Mouse (Mus musculus) liver, embryonic 14.5 days (tissue): Measurements from ENCODE around the gene Slc9a8. TPM values are rescaled to one million over a fixed set of nuclear protein-coding genes. Genes with fewer than 3 reads are reported as not detected.
"Not testable (repeated sequence)": the region's sequence is repeated elsewhere in the genome, so short reads cannot be mapped to it uniquely, and the experiment has no call there.

ENCODE experiments used
- ATAC-seq: fragments of 200-750 bp; cut with Nextera tagmentation; 2 replicates; pipeline ENCODE4 v1.8.0; 2017; ENCODE audit warnings: moderate number of reproducible peaks, mild to moderate bottlenecking, moderate library complexity; ENCODE audit not compliant: insufficient read depth
- DNase-seq, 3 experiments: peaks; one replicate each; pipeline ENCODE4 v3.0.0-alpha.2; 2012 to 2013; ENCODE audit warnings: low read depth in 3 of 3, low spot score in 3 of 3
- H3K27ac ChIP-seq: fragments of 300-500 bp; sonication (generic); 2 replicates; pipeline ENCODE4 v1.5.1; 2014; ENCODE audit warnings: moderate library complexity, mild to moderate bottlenecking, control low read depth, inconsistent platforms
- H3K27me3 ChIP-seq: fragments of 300-500 bp; sonication (generic); 2 replicates; pipeline ENCODE4 v1.6.1; 2014; ENCODE audit warnings: mild to moderate bottlenecking, low read length, moderate library complexity; ENCODE audit not compliant: control insufficient read depth, insufficient read depth
- H3K36me3 ChIP-seq: fragments of 300-500 bp; sonication (generic); replicated peaks from 2 replicates; pipeline ENCODE4 v1.6.1; 2014; ENCODE audit warnings: low read depth; ENCODE audit not compliant: control insufficient read depth, insufficient read depth
- H3K4me1 ChIP-seq, 2 experiments: fragments of 200-500 bp in 1 of 2; fragments of 300-500 bp in 1 of 2; sonication (generic) in 1 of 2; replicated peaks; 2 replicates each; pipeline ENCODE4 v1.6.1; 2012 to 2014; ENCODE audit warnings: antibody characterized with exemption in 1 of 2, inconsistent platforms in 1 of 2, low read length in 1 of 2; ENCODE audit not compliant: control insufficient read depth in 2 of 2, insufficient read depth in 2 of 2
- H3K4me2 ChIP-seq: fragments of 300-500 bp; sonication (generic); 2 replicates; pipeline ENCODE4 v1.6.1; 2014; ENCODE audit warnings: low read depth, mild to moderate bottlenecking, control low read depth, moderate library complexity
- H3K4me3 ChIP-seq, 2 experiments: fragments of 200-500 bp in 1 of 2; fragments of 300-500 bp in 1 of 2; sonication (generic) in 1 of 2; 2 replicates each; pipeline ENCODE4 v1.5.1; 2012 to 2014; ENCODE audit warnings: low read depth in 2 of 2, low read length in 2 of 2, mild to moderate bottlenecking in 2 of 2, control low read depth in 1 of 2, inconsistent platforms in 1 of 2, moderate library complexity in 1 of 2; ENCODE audit not compliant: insufficient read depth in 1 of 2
- H3K9ac ChIP-seq: fragments of 300-500 bp; sonication (generic); replicated peaks from 2 replicates; pipeline ENCODE4 v1.6.1; 2014; ENCODE audit warnings: mild to moderate bottlenecking, control low read depth, moderate library complexity
- H3K9me3 ChIP-seq: fragments of 300-500 bp; sonication (generic); 2 replicates; pipeline ENCODE4 v1.6.1; 2016; ENCODE audit warnings: low read length, mixed read lengths; ENCODE audit not compliant: control insufficient read depth
- CTCF ChIP-seq: IDR thresholded peaks from 2 replicates; pipeline ENCODE4 v1.5.1; 2016; ENCODE audit warnings: antibody characterized with exemption, low read depth, control low read depth
- EP300 ChIP-seq: IDR thresholded peaks from 2 replicates; pipeline ENCODE4 v1.6.1; 2016; ENCODE audit warnings: antibody characterized with exemption, low read depth
- WGBS: fragments of 180-500 bp; shearing (Covaris S2); extraction: QIAGEN DNeasy Blood & Tissue Kit; methylation state at CpG from one replicate; pipeline ENCODE4 v1.1.7; 2014; ENCODE audit not compliant: insufficient replicate concordance; 5-methylcytosine and 5-hydroxymethylcytosine counted together
- polyA plus RNA-seq, 2 experiments: library from polyadenylated mRNA; depleted of rRNA in 1 of 2; stranded (reverse) in 1 of 2; unstranded in 1 of 2; fragments of >200 nt; fragmentation: Nextera tagmentation in 1 of 2; extraction: Ambion mirVana in 1 of 2; gene quantifications; 2 replicates each; pipeline versions ENCODE4 v1.2.1 to v1.2.3; 2012 to 2014

Gene Slc9a8
- polyA plus RNA-seq, 2 experiments, result 8.7 to 13.9 TPM

DNA sequence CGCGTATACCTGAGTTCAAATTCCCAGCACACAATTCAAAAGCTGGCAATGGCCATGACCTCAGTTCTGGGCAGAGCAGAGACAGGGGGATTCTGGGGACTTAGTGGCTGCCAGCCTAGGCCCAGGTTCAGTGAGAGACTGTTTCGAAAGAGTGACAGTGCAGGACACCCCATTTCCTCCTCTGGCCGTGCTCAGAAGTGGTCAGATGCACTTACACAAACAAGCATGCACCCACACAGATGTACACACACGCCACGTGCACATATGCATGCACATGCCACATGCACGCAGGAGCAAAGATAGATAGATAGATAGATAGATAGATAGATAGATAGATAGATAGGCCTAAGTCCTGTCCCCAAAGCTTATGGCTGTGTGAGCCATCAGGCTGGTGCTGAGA is 39.1 kb upstream of the Slc9a8 start:
- Histone ChIP-seq H3K36me3 (no peaks in the 10 kb centered on the region), H3K27ac (no peak overlapping the region), H3K4me1 (peaks cover 0 to 17% of the 10 kb centered on the region in 2 experiments; a peak in 2 of 4 replicates), H3K9ac (no peak overlapping the region), H3K9me3 (no peaks in the 10 kb centered on the region), H3K4me3 (no peak overlapping the region), H3K4me2 (no peak overlapping the region), H3K27me3 (no peaks in the 10 kb centered on the region)
- no peak for DNase-seq
- WGBS, result 61% methylated on average over 7 of the region's 7 CpGs
- TF ChIP-seq CTCF (no peak), EP300 (no peak)
- no peak for ATAC-seq

DNA sequence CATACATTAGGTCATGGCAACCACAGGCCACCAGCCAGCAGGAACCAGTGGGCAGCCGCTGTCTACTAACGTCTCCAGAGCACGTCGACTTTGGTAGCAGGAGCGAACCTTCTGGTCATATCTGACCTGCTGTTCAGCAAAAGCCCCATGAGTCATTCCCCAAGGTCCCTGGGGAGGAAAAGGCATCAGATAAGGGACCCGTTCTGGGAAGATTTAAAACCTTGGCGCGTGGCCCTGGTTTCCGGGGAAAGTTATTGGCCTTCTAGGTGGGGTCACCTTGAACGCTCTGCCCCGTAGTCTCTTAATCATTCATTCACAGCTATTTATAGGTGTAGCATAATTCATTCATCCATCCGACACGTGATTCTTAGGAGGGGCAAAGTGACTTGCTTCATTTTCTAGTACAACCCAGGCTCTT is 37.8 kb upstream of the Slc9a8 start:
- ATAC-seq (no peak), DNase-seq (no peak)
- Histone ChIP-seq H3K27me3 (no peaks in the 10 kb centered on the region), H3K9me3 (no peaks in the 10 kb centered on the region), H3K36me3 (no peaks in the 10 kb centered on the region), H3K4me2 (no peak overlapping the region), H3K9ac (no peak overlapping the region), H3K4me1 (peaks cover 0 to 12% of the 10 kb centered on the region in 2 experiments; a peak in 2 of 4 replicates), H3K4me3 (no peak overlapping the region), H3K27ac (no peak overlapping the region)
- TF ChIP-seq EP300 (no peak), CTCF (no peak)
- WGBS, result 42% methylated on average over 13 of the region's 13 CpGs

DNA sequence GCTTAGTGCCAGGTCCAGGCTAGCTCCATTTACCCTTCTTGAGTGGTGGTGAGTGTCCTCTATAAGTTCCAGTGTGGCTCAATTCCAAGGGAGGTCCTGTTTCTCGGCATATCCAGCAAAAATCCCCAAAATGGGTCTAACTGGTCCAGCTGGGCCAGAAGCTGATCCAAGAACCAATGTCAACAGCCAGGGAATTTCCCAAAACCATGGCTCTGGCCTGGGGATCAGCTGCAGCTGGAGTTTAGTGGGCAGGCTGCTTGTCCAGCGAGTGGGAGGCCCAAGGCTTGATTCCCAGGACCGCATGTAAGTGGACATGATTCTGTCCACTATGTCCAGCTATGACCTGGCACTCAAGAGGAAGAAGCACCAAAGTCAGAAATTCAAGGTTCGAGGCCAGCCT is 35.1 kb upstream of the Slc9a8 start:
- no peak for ATAC-seq
- Histone ChIP-seq H3K9me3 (no peaks in the 10 kb centered on the region), H3K4me1 (peaks cover 0 to 4% of the 10 kb centered on the region in 2 experiments; a peak in 2 of 4 replicates), H3K27ac (no peak overlapping the region), H3K4me2 (no peak overlapping the region), H3K36me3 (no peaks in the 10 kb centered on the region), H3K9ac (no peak overlapping the region), H3K4me3 (no peak overlapping the region), H3K27me3 (no peaks in the 10 kb centered on the region)
- WGBS, result 57% methylated on average over 4 of the region's 4 CpGs
- TF ChIP-seq EP300, result no peak
- DNase-seq, result no peak

DNA sequence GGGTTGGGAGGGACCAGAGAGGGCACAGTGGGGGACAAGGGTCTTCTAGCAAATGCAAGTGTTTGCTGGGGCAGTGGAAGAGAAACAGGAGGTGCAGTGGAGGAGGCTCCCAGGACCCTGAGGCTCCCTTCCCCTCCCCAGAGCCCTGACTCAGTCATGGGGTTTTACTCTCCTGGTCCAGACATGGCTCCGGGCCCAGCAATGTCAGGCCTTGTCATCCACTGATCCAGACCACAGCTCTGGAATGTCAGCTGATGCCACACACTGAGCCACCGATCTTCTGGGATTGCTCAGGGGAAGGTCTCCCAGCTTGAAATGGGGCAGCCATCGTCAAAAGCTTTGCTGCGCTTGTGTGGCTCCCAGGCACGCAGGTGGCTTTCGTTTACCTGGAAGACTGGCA is 34.5 kb upstream of the Slc9a8 start:
- Histone ChIP-seq H3K4me3 (no peak overlapping the region), H3K36me3 (no peaks in the 10 kb centered on the region), H3K4me1 (peaks cover 0 to 3% of the 10 kb centered on the region in 2 experiments; a peak in 2 of 4 replicates), H3K4me2 (no peak overlapping the region), H3K27me3 (no peaks in the 10 kb centered on the region), H3K9me3 (no peaks in the 10 kb centered on the region), H3K9ac (no peak overlapping the region), H3K27ac (no peak overlapping the region)
- WGBS, result 77% methylated on average over 6 of the region's 6 CpGs
- ATAC-seq, result no peak
- DNase-seq, result no peak
- no peak for TF ChIP-seq EP300
- TF ChIP-seq CTCF, result no peak

DNA sequence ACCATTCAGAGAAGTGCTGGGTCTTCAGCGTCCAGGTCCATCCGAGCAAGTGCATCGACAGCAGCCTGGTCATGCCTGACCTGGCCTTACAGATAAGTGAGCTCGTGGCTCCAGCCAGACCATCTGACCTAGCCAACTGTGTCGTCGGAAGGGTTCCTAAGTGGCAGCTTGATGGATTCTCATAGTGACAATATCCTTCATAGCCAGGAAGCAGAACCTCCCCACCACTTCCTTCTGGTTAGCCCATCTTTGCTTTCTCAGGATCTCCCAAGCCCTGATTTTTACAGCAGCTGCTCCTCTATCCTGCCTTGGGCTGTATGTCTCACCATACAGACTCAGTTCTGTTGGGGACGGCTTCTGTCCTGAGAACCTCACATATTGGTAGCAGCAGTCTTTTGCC is 27.1 kb upstream of the Slc9a8 start:
- H3K4me2 ChIP-seq, result no peak overlapping the region
- no peak overlapping the region for H3K4me3 ChIP-seq
- no peak overlapping the region for H3K27ac ChIP-seq
- no peaks in the 10 kb centered on the region for H3K4me1 ChIP-seq
- H3K9me3 ChIP-seq, result no peaks in the 10 kb centered on the region
- H3K36me3 ChIP-seq, result no peaks in the 10 kb centered on the region
- H3K9ac ChIP-seq, result no peak overlapping the region
- DNase-seq (no peak), ATAC-seq (no peak)
- H3K27me3 ChIP-seq, result no peaks in the 10 kb centered on the region
- WGBS, result 8% methylated on average over 7 of the region's 7 CpGs
- TF ChIP-seq EP300 (no peak), CTCF (no peak)

DNA sequence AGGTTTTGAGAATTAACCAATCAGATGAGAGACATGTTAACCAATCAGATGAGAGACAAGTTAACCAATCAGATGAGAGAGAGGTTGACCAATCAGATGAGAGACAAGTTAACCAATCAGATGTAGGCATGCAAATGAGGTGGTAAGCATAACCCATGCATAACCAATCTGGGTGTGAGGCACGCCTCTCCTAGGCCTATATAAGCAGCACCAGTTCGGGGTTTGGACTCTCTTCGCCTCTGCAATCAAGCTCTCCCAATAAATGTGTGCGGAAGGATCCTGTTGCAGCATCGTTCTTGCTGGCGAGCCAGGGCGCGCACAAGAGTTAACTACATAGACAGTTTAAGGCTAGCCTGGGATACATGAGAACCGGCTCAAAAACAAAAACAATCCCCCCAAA is 25.1 kb upstream of the Slc9a8 start:
- H3K27me3 ChIP-seq, H3K9me3 ChIP-seq, H3K27ac ChIP-seq, H3K36me3 ChIP-seq, ATAC-seq, DNase-seq, H3K4me2 ChIP-seq, H3K9ac ChIP-seq, H3K4me3 ChIP-seq, H3K4me1 ChIP-seq: not testable (repeated sequence)
- WGBS, result 89% methylated on average over 9 of the region's 9 CpGs
